Mouse (Mus musculus): ENCODE measurements around the gene Lin28a.
"Not testable (repeated sequence)": the region's sequence is repeated elsewhere in the genome, so short reads cannot be mapped to it uniquely, and the experiment has no call there.

GRCm38 (mm10) chr4:133988289-133988688 lies 30.4 kb downstream of the Lin28a start:
- TF ChIP-seq POLR2A (IDR thresholded peaks at IDR 0.05; ENCODE audit: insufficient read depth, low read depth, low read length); CTCF (IDR thresholded peaks at IDR 0.05); EP300 (IDR thresholded peaks at IDR 0.05; ENCODE audit: insufficient read depth, low read depth, low read length): not testable (repeated sequence)
